Mouse (Mus musculus) gastrocnemius, postnatal 14 days (tissue): Measurements from ENCODE around the gene Oas1g. TPM values are rescaled to one million over a fixed set of nuclear protein-coding genes. Genes with fewer than 3 reads are reported as not detected.
"Not testable (repeated sequence)": the region's sequence is repeated elsewhere in the genome, so short reads cannot be mapped to it uniquely, and the experiment has no call there.

ENCODE experiments used
- DNase-seq: peaks from one replicate; pipeline ENCODE4 v3.0.0; 2021; ENCODE audit warnings: mixed read lengths
- intact Hi-C: fragments of 180-260 bp; cut with DNase I; formaldehyde crosslinking; loops from one replicate; pipeline ENCODE4 v1.15.1; 2025; ENCODE audit warnings: low total_unique reads
- long read RNA-seq, 2 experiments: library from polyadenylated mRNA; stranded (forward); transcript quantifications; one replicate each; pipeline ENCODE4 v2.0.0; 2021
- total RNA-seq, 2 experiments: library from RNA; stranded (reverse); gene quantifications; 2 replicates each; pipeline ENCODE4 v1.2.3; 2021

Gene Oas1g
- total RNA-seq = under 1 TPM in 1 of 2 experiments, not detected in 1; 0.16 TPM
- long read RNA-seq, experiment 1 = 0 reads
- long read RNA-seq, experiment 2 = 0 reads

DNA sequence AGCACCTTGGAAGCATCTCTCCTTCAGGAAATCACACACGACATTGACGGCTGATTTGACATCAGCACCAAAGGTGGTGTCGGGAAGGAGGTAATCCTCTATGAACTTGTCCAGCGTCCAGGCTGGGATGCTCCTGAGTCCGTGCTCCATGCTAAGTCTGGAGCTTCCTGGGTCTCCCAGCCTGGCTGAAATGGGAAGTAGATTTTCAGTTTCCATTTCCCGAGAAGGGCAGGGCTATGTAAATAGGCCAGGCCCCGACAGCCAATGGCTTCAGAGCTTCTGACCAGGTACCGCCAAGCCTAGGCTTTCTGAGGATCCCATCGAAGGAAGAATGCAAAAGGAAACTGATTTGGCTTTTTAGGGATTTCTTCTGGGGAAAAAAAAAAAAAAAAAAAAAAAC lies at the start of gene Oas1g:
Gene Oas1g (minus strand): TSS at position 201 of the 400 bp plus-strand sequence.
- DNase-seq, intact Hi-C loops: not testable (repeated sequence)

DNA sequence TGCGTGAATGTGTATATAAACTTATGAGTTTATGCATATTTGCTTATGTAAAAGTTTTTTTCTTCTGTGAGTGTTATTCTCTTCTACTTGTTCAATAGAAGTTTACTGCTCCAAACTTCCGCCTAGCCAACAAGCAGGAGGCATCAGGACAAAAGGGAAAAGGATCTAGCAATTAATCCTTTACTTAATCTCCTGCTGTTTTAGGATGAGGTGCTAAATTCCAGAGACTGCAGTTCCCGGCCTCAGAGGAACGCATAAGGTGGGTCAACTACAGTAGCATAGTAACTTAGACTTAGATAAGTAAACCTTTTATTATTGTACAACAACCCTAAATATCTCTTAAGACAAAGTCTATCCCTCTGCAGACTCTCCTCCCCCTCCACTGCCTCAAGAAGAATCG lies 46.6 kb upstream of the Oas1g start:
- intact Hi-C loops = no loop called here
- no peak for DNase-seq

DNA sequence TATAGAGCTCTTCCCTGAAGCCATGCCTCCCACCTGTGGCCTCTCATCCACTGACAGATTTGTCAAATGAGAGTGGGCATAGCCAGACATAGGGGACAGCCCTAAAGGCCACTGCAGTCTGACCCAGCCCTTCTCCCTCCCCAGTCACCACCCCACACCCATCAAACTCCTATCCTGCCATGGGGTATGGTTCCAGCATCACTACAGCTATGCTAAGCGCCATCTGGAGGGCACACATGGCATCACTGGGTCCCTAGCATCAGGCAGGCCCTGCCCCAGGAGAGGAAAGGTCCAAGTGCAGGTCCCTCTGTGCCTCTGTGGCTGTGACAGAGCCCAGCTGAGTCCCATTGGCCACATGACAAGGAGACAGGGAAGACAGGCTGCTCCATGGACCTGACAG lies 39.6 kb upstream of the Oas1g start:
- intact Hi-C loops = no loop called here
- no peak for DNase-seq

DNA sequence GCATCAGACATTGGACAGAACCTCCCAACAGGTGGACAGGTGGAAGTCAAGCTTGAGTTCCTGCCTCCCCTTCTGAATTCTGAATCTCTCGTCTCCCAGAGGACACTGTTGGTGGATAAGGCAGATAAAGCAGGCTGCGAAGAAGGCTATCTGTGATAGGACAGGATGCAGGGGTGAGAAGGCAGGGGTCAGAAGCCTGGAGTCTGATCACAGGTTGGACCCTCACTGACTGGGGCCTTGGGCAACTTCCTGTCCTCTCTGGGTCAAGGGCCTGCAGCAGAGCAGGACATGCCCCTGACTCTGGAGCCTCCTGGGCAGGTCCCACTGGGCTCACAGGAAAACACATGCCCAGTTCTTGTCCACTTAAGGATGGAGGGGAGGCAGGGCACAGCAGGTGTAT lies 38.9 kb upstream of the Oas1g start:
- DNase-seq, intact Hi-C loops: not testable (repeated sequence)

DNA sequence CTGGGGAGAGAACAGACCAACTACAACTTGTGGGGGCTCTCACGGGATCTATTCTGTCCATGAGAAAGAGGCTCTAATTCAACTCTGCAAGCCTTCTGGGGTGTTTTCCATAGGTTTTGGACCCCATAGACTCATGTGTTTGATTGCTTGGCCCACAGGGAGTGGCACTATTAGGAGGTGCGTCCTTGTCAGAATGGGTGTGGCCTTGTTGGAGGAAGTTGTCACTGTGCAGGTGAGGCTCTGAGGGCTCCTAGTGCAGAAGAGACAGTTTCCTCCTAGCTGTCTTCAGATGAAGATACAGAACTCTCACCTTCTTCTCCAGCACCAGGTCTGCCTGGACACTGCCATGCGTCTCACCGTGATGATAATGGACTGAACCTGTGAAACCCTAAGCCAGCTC lies 37.1 kb upstream of the Oas1g start:
- intact Hi-C loops, DNase-seq: not testable (repeated sequence)

DNA sequence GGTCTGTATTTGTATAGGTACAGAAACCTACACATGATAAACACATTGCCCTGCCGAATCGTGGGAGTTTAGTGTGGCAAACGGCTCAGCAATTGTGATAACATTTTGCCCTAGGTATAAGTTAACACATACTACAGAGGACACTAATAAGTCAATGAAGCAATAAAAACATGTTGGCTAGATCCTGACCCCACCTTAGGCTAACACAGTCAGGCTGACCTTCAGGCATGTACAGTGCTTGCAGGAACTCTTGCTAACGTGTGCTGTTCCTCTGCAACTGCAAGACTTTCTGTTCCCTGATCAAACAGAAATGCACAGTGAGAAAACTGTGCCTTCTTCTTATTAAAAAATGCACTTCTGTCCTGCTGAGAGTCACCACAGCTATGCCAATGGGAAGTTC lies 36.6 kb upstream of the Oas1g start:
- intact Hi-C loops = no loop called here
- no peak for DNase-seq

DNA sequence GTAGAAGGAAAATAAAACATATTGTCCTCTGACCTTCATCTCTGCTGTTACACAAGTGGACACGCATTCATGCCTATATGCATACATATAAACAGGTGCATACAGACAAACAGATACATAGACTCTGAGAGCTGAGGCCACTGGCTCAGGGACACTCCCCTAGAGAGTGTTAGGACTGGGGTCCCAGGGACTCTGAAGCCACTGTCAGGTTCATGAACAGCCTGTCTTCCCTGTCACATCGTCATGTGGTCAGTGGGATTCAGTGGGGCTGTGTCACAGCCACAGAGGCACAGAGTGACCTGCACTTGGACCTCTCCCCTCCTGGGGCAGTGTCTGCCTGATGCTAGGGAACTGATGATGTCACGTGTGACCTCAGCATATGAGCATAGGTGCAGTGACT lies 32.9 kb upstream of the Oas1g start:
- no peak for DNase-seq
- intact Hi-C loops = no loop called here

DNA sequence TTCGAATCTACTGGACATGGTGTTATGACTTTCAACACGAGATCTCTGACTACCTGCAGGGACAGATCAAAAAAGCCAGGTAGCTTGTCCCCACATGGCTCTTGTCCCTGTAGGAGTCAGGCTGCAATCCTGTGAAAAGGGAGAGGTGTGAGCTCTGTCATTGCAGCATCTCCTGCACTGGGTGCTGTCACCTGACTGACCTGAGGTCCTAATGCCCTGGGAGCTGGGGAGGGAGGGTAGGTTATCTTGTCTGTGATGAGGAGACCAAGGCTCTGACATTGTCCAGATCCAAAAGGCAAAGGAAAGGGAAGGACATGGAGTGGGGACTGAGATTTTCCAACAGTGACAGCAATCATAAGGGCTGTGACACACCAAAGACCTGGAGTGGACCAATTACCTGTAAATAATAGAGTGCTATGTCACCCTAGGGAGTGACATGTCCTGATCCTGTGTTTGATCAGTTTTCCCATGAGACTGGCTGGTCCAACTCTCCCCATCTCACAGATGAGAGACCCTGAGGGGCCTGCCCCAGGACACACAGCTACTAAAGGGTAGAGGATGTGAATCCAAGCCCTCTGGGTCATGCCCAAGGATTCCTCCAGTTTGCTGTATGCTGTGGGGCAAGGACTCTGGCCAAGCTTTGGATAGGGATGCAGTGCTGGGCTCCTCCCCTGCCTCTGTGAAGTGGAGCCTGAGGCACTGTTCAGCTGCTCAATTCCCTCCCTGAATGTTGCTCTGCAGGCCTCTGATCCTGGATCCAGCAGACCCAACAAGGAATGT lies 31.9 kb upstream of the Oas1g start:
- DNase-seq, intact Hi-C loops: not testable (repeated sequence)

DNA sequence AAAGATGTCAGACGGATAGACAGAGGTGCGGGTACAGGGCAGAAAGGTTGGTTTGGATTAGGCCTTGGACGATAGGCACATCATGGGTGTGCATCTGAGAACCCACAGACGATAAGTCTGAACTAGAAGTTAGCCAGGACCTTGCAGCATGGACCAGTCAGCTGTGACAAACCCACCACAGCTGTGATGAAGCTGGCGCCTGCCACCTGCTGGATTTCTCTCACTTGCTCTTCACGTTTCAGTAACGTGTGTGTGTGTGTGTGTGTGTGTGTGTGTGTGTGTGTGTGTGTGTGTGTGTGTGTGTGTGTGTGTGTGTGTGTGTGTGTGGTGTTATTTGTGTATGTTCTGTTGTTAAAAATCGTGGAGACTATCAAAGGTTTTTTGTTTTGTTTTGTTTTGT lies 26.8 kb upstream of the Oas1g start, which contains the start of gene Oas1d:
Gene Oas1d (plus strand): TSS at position 333 of the 400 bp plus-strand sequence.
- intact Hi-C loops, DNase-seq: not testable (repeated sequence)

DNA sequence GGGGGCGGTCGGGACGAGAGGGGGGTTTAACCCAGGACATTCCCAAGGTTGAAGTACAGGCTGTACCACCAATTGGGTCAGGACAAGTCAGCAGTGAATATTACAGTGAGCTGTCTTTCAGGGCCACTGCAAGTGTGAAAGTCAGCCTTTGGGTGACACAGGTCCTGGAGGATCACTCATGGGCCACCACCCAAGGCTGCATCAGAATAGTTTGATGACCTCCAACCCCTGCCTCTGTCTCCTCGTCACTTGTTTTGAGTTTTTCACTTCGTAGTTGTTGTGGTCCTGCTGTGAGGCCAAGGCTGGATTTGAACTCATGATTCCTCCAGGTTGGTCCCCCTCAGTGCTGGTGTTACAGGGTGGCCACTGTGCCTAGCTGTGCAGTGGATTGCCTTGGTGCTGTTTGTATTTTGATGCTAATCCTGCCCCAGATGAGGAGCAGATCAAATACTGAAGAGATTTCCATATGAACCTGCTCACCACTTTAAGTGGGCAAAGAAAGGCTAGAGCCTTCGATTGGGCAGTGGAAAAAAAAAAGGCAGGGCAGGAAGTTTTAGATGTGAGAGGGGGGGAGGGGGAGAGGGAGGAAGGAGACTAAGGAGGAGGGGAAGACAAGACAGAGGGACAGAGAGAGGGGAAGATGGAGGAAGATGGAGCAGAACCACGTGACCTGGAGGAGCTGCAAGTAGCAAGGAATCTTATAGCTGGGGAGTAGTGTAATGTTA lies 20.9 kb upstream of the Oas1g start:
- intact Hi-C loops = no loop called here
- no peak for DNase-seq

DNA sequence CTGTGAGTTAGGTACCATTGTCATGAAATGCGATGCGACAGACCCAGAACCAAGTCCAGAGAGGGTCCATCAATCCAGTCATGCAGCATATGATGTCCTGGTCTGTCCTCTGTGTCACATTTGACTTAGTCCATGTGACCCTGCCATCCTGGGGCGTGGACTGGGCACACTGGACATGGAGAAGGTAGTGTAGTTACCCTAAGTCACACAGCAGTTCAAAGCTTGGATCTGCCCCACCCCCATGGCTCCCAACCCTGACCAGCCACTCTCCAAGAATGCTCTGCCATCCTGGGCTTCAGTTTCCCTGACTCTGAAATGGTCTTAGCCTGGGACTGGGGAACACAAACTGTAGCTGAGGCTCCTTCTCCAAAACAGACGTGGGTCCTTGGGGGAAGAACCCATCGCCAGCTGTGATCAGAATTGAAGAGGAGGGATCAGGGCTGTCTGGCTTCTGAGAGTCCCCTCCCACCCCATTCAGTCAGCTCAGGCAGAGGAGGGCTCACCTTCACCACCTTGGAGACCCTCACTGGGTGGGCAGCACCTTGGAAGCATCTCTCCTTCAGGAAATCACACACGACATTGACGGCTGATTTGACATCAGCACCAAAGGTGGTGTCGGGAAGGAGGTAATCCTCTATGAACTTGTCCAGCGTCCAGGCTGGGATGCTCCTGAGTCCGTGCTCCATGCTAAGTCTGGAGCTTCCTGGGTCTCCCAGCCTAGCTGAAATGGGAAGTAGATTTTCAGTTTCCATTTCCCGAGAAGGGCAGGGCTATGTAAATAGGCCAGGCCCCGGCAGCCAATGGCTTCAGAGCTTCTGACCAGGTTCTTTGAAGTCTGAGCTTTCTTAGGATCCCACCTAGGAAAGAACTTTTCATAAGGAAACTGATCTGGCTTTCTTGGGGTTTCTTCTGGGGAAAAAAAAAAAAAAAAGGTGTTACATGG lies 19.6 kb upstream of the Oas1g start, which contains the start of gene Oas1a:
Gene Oas1a (minus strand): TSS at position 731 of the 943 bp plus-strand sequence.
- DNase-seq, intact Hi-C loops: not testable (repeated sequence)

DNA sequence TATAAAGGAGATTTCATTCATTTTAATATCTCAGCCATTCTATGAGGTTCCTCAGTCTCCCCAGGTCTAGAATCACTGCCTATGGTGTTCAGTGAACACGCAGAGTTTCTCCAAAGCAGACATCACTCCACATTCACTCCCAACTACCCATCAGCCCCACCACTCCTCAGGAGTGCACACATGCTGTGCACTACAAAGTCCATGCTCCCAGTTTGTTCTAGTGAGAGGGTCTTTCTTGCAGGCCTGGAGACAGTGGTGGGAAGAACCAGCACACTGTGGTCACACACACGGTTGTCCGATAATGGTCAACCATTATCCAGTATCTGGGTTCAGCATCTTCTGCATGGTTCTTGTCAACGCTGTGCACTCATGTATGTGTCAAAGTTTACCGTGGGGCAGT lies 14.6 kb upstream of the Oas1g start:
- no peak for DNase-seq
- intact Hi-C loops = no loop called here

DNA sequence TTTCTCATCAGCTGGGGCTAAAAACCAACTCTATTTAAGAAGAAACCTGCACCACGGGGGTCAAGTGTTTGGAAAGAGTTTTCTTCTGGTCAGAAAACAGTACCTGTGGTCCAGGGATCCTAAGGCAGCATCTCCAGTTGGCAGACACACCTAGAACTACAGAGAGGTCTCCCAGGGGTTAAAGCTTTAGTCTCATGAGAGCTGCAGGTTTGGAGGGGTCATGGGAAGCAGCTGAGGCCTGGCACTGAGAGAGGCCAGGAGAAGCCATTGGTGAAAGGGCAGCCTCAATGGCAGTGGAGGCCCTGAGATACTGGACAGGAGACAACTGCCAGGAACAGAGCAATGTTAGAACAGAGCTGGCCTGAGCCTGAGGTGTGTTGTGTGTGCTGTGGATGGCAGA lies 13.3 kb upstream of the Oas1g start:
- DNase-seq = no peak
- intact Hi-C loops = no loop called here

DNA sequence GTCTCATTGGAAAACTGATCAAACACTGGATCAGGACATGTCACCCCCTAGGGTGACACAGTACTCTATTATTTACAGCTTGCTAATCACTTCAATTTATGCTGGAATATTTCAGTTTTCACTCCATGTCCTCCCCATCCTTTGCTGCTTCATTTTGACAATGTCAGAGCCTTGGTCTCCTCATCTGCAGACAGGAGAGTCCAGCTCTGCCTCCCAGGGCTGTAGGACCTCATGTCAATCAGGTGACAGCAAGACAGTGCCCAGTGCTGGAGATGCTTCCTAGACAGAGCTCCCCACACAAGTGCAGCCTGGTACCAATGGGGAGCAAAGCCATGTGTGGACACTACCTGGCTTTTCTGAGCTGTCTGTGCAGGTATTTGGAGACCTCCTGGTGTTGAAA lies 11.3 kb upstream of the Oas1g start:
- intact Hi-C loops = no loop called here

DNA sequence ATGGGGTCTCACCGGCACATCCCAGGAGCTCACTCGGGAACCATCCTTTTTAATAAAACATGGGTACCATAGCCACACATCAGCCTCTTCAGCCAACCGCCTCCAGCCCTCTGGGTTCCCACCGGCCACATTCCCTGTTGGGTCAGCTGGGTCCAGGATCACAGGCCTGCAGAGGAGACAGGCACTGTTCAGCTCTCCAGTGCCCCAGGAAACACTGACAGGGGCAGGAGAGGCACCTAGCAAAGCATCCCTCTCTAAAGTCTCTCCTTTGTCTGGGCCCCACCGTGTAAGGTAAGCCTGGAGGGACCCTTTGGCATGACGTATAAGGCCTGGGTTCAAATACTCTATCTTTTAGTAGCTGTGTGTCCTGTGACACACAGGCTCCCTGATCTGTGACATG lies 10.9 kb upstream of the Oas1g start:
- intact Hi-C loops = no loop called here
- DNase-seq = no peak

More for the DNA sequence above, 11.3 kb upstream of the Oas1g start:
- DNase-seq = no peak

DNA sequence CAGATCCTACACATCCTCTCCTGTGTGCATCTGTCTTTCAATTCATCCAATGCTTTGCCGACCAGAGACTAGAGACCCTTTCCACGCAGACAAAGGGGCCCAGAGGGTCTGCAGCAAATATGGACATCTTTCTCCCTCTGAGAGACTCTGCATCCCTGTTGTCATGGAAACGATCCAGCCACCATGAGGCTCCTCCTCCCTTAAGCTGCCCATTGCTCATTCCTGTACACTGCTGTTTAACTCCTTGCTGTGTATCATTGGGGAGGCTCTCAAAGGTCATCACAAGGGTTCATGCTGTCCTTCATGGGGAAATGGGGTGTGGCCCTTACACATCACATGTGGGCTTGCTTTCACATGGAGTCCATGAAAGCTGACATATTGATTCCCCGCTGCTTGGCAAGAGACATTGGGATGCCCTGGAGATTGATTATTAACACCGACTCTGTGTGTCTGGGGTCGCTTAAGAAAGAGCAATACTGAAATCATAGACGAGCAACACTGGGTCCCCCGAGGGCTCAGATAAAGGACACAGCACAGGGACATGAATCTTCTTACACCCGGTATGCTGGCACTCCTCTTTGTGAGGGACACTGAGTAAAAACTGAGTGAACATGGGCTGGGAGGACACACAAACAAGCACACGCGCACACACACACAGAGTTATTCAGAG lies 8.0 kb upstream of the Oas1g start:
- DNase-seq = no peak
- intact Hi-C loops = no loop called here

DNA sequence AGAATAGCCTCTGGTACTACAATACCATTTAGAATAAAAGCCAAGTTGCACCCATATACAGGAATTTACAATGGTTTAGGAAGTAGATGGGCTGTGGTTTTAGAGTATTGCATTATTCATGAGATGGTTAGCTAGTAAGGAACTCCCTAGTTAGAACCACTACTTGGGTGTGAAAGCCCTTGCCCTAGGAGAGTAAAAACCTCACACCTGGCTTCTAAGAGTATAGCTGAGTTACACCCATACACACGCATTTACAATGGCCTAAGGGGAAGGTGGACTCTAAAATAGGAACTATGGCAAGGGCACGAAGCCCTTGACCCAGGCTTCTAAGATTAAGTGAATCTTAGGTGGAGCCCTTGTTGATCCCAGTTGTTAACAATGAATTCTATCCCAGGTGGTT lies 7.3 kb upstream of the Oas1g start:
- DNase-seq, intact Hi-C loops: not testable (repeated sequence)

DNA sequence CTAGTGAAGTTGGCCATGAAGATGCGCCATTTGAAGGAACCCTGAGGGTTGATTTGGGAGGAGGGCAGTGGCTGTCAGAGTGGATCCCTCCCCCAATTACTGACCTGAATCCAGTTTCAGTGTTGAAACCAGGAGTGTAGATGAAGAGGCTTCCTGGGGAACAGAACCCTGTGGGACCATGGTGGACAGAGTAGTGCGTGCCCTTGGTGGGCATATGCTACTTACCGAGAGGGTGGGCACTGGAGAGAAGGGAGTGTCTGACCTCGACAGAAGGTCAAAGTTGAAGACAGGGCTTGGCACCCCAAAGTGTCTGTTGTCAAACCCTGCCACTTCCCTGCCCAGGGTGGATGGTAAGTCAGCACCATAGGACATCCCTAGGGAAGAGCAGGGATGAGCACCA lies 6.5 kb upstream of the Oas1g start:
- intact Hi-C loops, DNase-seq: not testable (repeated sequence)

DNA sequence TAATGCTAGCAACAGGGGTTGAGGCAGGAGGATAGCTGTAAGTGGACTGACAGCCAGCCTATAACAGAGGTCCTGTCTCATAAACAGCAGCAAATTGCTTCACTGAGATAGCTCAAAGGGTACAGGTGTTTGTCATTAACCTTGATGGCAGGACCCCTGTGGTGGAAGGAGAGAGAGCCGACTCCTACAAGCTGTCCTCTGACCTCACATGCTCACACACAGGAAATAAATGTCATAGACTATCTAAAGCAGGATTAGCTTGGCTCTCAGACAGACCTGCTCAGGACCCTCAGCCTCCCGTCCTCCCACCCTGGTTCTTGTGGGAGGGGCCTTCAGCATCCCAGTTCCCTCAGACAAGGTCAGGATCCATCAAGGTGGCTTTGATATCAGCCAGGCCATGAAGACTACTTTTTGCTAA lies 4.8 kb upstream of the Oas1g start:
- intact Hi-C loops = no loop called here
- DNase-seq = no peak
